Mouse (Mus musculus): Measurements from ENCODE around the gene Otof.

GRCm38 (mm10) chr5:30423121-30423520 lies 38.6 kb downstream of the Otof start:
- TF ChIP-seq POLR2A (IDR thresholded peaks at IDR 0.05; ENCODE audit: control insufficient read depth, low read depth, low read length) (no peak), CTCF (IDR thresholded peaks at IDR 0.05; ENCODE audit: control insufficient read depth, insufficient read depth, insufficient replicate concordance, low read depth, low read length) (no peak)
